Mouse (Mus musculus): Measurements from ENCODE around the gene Snx14. TPM values are rescaled to one million over a fixed set of nuclear protein-coding genes. Genes with fewer than 3 reads are reported as not detected.
A peak's percentile ranks its signal among the peaks of the same experiment; 100 is the strongest.

Snx14 gene
- polyA plus RNA-seq, 1 experiment from 2014 or later, result 24.3 TPM

GRCm38 (mm10) chr9:88362055-88362850 is 76.5 kb downstream of the Snx14 start:
- Histone ChIP-seq H3K4me3 (no peak overlapping the region), H3K9ac (no peak overlapping the region), H3K9me3 (no peaks in the 10 kb centered on the region), H3K27me3 (no peaks in the 10 kb centered on the region), H3K4me2 (replicated peaks) (no peak overlapping the region), H3K27ac (no peak overlapping the region), H3K4me1 (no peaks in the 10 kb centered on the region), H3K36me3 (no peaks in the 10 kb centered on the region)
- no peak for ATAC-seq (ENCODE audit: insufficient number of reproducible peaks, insufficient read depth, low FRiP score, low TSS enrichment)
- WGBS, result 33% methylated on average over 5 of the region's 5 CpGs

- Histone ChIP-seq H3K36me3 (no peaks in the 10 kb centered on the region), H3K27ac (no peak overlapping the region), H3K4me2 (replicated peaks) (no peak overlapping the region), H3K4me3 (no peak overlapping the region), H3K9me3 (no peaks in the 10 kb centered on the region), H3K9ac (no peak overlapping the region), H3K4me1 (no peaks in the 10 kb centered on the region), H3K27me3 (no peaks in the 10 kb centered on the region)
- 74% methylated on average over 14 of the region's 14 CpGs for WGBS
- no peak for ATAC-seq (ENCODE audit: insufficient number of reproducible peaks, insufficient read depth, low FRiP score, low TSS enrichment)
Measured at GRCm38 (mm10) chr9:88361211-88361909, 77.4 kb downstream of the Snx14 start.

- Histone ChIP-seq H3K9ac (no peak overlapping the region), H3K27me3 (no peaks in the 10 kb centered on the region), H3K27ac (no peak overlapping the region), H3K4me1 (no peaks in the 10 kb centered on the region), H3K9me3 (no peaks in the 10 kb centered on the region), H3K4me2 (replicated peaks) (no peak overlapping the region), H3K4me3 (no peak overlapping the region), H3K36me3 (no peaks in the 10 kb centered on the region)
- ATAC-seq (ENCODE audit: insufficient number of reproducible peaks, insufficient read depth, low FRiP score, low TSS enrichment), result no peak
- WGBS, result 85% methylated on average over 2 of the region's 2 CpGs
Measured at GRCm38 (mm10) chr9:88359140-88359539, 79.6 kb downstream of the Snx14 start.

- Histone ChIP-seq H3K36me3 (no peaks in the 10 kb centered on the region), H3K4me1 (0 out of 2 replicates have a peak, but pooled peaks cover 4% of the 10 kb centered on the region), H3K27me3 (no peaks in the 10 kb centered on the region), H3K9me3 (no peaks in the 10 kb centered on the region), H3K4me2 (replicated peaks) (no peak overlapping the region), H3K4me3 (no peak overlapping the region), H3K9ac (no peak overlapping the region), H3K27ac (no peak overlapping the region)
- WGBS, result 72% methylated on average over 3 of the region's 3 CpGs
- ATAC-seq (ENCODE audit: insufficient number of reproducible peaks, insufficient read depth, low FRiP score, low TSS enrichment), result no peak
Measured at GRCm38 (mm10) chr9:88357173-88357572, 81.6 kb downstream of the Snx14 start.

GRCm38 (mm10) chr9:88353459-88353858 is 85.3 kb downstream of the Snx14 start:
- Histone ChIP-seq H3K9me3 (no peaks in the 10 kb centered on the region), H3K4me1 (0 out of 2 replicates have a peak, but pooled peaks cover 4% of the 10 kb centered on the region), H3K27ac (no peak overlapping the region), H3K27me3 (no peaks in the 10 kb centered on the region), H3K9ac (no peak overlapping the region), H3K36me3 (no peaks in the 10 kb centered on the region), H3K4me3 (no peak overlapping the region), H3K4me2 (replicated peaks) (no peak overlapping the region)
- ATAC-seq (ENCODE audit: insufficient number of reproducible peaks, insufficient read depth, low FRiP score, low TSS enrichment), result no peak
- 91% methylated on average over 7 of the region's 7 CpGs for WGBS

GRCm38 (mm10) chr9:88352741-88353140 is 86.0 kb downstream of the Snx14 start:
- Histone ChIP-seq H3K4me2 (replicated peaks) (no peak overlapping the region), H3K9me3 (no peaks in the 10 kb centered on the region), H3K27ac (0 out of 2 replicates have a peak overlapping the region, but pooled peaks have one; percentile 36), H3K4me3 (no peak overlapping the region), H3K9ac (no peak overlapping the region), H3K4me1 (0 out of 2 replicates have a peak, but pooled peaks cover 4% of the 10 kb centered on the region), H3K36me3 (no peaks in the 10 kb centered on the region), H3K27me3 (no peaks in the 10 kb centered on the region)
- WGBS, result 55% methylated on average over 6 of the region's 6 CpGs
- 0 out of 2 replicates have a peak, but pooled peaks have one; percentile 44 for ATAC-seq (ENCODE audit: insufficient number of reproducible peaks, insufficient read depth, low FRiP score, low TSS enrichment)

- no peak for ATAC-seq (ENCODE audit: insufficient number of reproducible peaks, insufficient read depth, low FRiP score, low TSS enrichment)
- Histone ChIP-seq H3K4me1 (0 out of 2 replicates have a peak, but pooled peaks cover 4% of the 10 kb centered on the region), H3K27ac (no peak overlapping the region), H3K4me3 (no peak overlapping the region), H3K9ac (no peak overlapping the region), H3K9me3 (no peaks in the 10 kb centered on the region), H3K36me3 (no peaks in the 10 kb centered on the region), H3K4me2 (replicated peaks) (no peak overlapping the region), H3K27me3 (no peaks in the 10 kb centered on the region)
- WGBS, result 52% methylated on average over 3 of the region's 3 CpGs
Measured at GRCm38 (mm10) chr9:88351163-88351562, 87.6 kb downstream of the Snx14 start.

GRCm38 (mm10) chr9:88350317-88350716 is 88.4 kb downstream of the Snx14 start:
- Histone ChIP-seq H3K36me3 (no peaks in the 10 kb centered on the region), H3K4me3 (no peak overlapping the region), H3K4me1 (0 out of 2 replicates have a peak, but pooled peaks cover 4% of the 10 kb centered on the region), H3K4me2 (replicated peaks) (no peak overlapping the region), H3K9me3 (no peaks in the 10 kb centered on the region), H3K9ac (no peak overlapping the region), H3K27me3 (no peaks in the 10 kb centered on the region), H3K27ac (no peak overlapping the region)
- ATAC-seq (ENCODE audit: insufficient number of reproducible peaks, insufficient read depth, low FRiP score, low TSS enrichment), result no peak
- WGBS, result 71% methylated on average over 1 of the region's 1 CpGs

- H3K27me3 ChIP-seq, result no peaks in the 10 kb centered on the region
- WGBS, result 87% methylated on average over 6 of the region's 6 CpGs
Measured at GRCm38 (mm10) chr9:88348623-88349022, 90.1 kb downstream of the Snx14 start.

GRCm38 (mm10) chr9:88346857-88347256 is 91.9 kb downstream of the Snx14 start:
- no peak for ATAC-seq (ENCODE audit: insufficient number of reproducible peaks, insufficient read depth, low FRiP score, low TSS enrichment)
- no peaks in the 10 kb centered on the region for H3K27me3 ChIP-seq
- no peak overlapping the region for H3K9ac ChIP-seq
- 69% methylated on average over 5 of the region's 5 CpGs for WGBS
- H3K27ac ChIP-seq, result no peak overlapping the region
- no peaks in the 10 kb centered on the region for H3K9me3 ChIP-seq
- no peak overlapping the region for H3K4me2 ChIP-seq (replicated peaks)
- no peaks in the 10 kb centered on the region for H3K4me1 ChIP-seq
- H3K36me3 ChIP-seq, result no peaks in the 10 kb centered on the region
- H3K4me3 ChIP-seq, result no peak overlapping the region

More at GRCm38 (mm10) chr9:88348623-88349022, 90.1 kb downstream of the Snx14 start:
- no peak overlapping the region for H3K9ac ChIP-seq
- no peaks in the 10 kb centered on the region for H3K9me3 ChIP-seq
- 0 out of 2 replicates have a peak, but pooled peaks cover 4% of the 10 kb centered on the region for H3K4me1 ChIP-seq
- no peak overlapping the region for H3K27ac ChIP-seq
- ATAC-seq (ENCODE audit: insufficient number of reproducible peaks, insufficient read depth, low FRiP score, low TSS enrichment), result no peak
- no peaks in the 10 kb centered on the region for H3K36me3 ChIP-seq
- H3K4me2 ChIP-seq (replicated peaks), result no peak overlapping the region
- H3K4me3 ChIP-seq, result no peak overlapping the region

- no peaks in the 10 kb centered on the region for H3K36me3 ChIP-seq
- no peaks in the 10 kb centered on the region for H3K27me3 ChIP-seq
- no peak overlapping the region for H3K9ac ChIP-seq
- WGBS, result 92% methylated on average over 2 of the region's 2 CpGs
- no peak overlapping the region for H3K4me2 ChIP-seq (replicated peaks)
- H3K4me1 ChIP-seq, result no peaks in the 10 kb centered on the region
- H3K4me3 ChIP-seq, result no peak overlapping the region
- no peaks in the 10 kb centered on the region for H3K9me3 ChIP-seq
- H3K27ac ChIP-seq, result no peak overlapping the region
- no peak for ATAC-seq (ENCODE audit: insufficient number of reproducible peaks, insufficient read depth, low FRiP score, low TSS enrichment)
Measured at GRCm38 (mm10) chr9:88344424-88344823, 94.3 kb downstream of the Snx14 start.

GRCm38 (mm10) chr9:88342701-88343100 is 96.1 kb downstream of the Snx14 start:
- Histone ChIP-seq H3K4me3 (no peak overlapping the region), H3K4me2 (replicated peaks) (no peak overlapping the region), H3K9ac (no peak overlapping the region), H3K27ac (no peak overlapping the region), H3K36me3 (no peaks in the 10 kb centered on the region), H3K9me3 (no peaks in the 10 kb centered on the region), H3K4me1 (no peaks in the 10 kb centered on the region), H3K27me3 (no peaks in the 10 kb centered on the region)
- no peak for ATAC-seq (ENCODE audit: insufficient number of reproducible peaks, insufficient read depth, low FRiP score, low TSS enrichment)
- WGBS, result 77% methylated on average over 3 of the region's 3 CpGs
